Mouse (Mus musculus): ENCODE results near the gene Mettl1. TPM values are rescaled to one million over a fixed set of nuclear protein-coding genes. Genes with fewer than 3 reads are reported as not detected.
A peak's percentile ranks its signal among the peaks of the same experiment; 100 is the strongest.

Mettl1 gene
- polyA plus RNA-seq, 1 experiment from 2014 or later = 44.8 TPM

DNA sequence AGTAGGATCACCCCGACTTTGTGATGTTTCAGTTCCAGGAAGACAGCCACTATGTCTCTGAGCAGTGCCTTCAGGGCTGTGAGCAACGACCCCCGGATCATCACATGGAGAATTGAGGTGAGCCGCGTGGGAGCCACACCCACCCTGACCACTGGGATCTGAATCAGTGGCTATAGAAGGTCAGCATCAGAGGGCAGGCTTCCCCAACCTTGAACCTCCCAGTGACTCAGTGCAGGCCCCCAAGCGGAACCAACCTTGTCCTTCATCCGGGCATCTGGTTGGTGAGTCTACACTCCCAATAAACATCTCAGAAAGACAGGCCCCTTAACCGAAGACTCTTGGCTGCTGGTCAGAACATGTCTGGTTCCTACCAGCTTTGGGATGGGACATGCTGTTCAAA is 37.9 kb upstream of the Mettl1 start:
- Histone ChIP-seq H3K4me3 (ENCODE audit: low read depth, low read length) (no peak overlapping the region), H3K36me3 (replicated peaks; ENCODE audit: control insufficient read depth, insufficient read depth, low read depth, low read length) (peaks cover 2% of the 10 kb centered on the region), H3K4me1 (ENCODE audit: control insufficient read depth, insufficient read depth, low read length) (no peaks in the 10 kb centered on the region), H3K4me2 (ENCODE audit: low read depth, low read length) (no peak overlapping the region), H3K9me3 (replicated peaks; ENCODE audit: control insufficient read depth, low read length) (no peaks in the 10 kb centered on the region), H3K27ac (replicated peaks; ENCODE audit: low read depth, low read length) (no peak overlapping the region), H3K9ac (replicated peaks; ENCODE audit: low read length) (no peak overlapping the region), H3K27me3 (ENCODE audit: control insufficient read depth, insufficient read depth, low read length) (no peaks in the 10 kb centered on the region)
- 87% methylated on average over 8 of the region's 8 CpGs for WGBS
- no peak for ATAC-seq (replicated peaks; ENCODE audit: insufficient number of reproducible peaks, low FRiP score, low TSS enrichment, low read depth)
- DNase-seq (ENCODE audit: low spot score) = no peak

DNA sequence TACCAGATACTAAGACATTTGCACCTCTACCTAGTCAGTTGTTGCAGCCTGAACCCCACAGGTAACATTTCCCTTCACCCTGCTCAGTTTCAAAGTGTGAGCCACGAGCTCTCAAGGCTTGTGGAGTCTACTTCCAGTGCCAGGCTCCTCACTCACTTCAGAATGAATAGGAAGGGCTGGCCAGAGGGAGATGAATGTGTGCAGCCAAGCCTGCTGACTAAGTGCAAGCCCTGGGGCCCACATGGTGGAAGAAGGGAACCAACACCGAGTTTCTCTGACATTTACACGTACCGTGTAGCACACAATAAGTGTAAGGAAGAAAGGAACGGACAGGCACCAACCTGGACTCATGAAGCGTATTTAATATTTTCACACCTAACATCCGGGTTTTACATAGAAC is 37.4 kb upstream of the Mettl1 start:
- no peak overlapping the region for H3K4me2 ChIP-seq (ENCODE audit: low read depth, low read length)
- H3K9ac ChIP-seq (replicated peaks; ENCODE audit: low read length) = no peak overlapping the region
- WGBS = 82% methylated on average over 7 of the region's 7 CpGs
- ATAC-seq (replicated peaks; ENCODE audit: insufficient number of reproducible peaks, low FRiP score, low TSS enrichment, low read depth) (no peak), DNase-seq (ENCODE audit: low spot score) (no peak)
- H3K9me3 ChIP-seq (replicated peaks; ENCODE audit: control insufficient read depth, low read length) = no peaks in the 10 kb centered on the region
- no peaks in the 10 kb centered on the region for H3K4me1 ChIP-seq (ENCODE audit: control insufficient read depth, insufficient read depth, low read length)
- H3K27me3 ChIP-seq (ENCODE audit: control insufficient read depth, insufficient read depth, low read length) = no peaks in the 10 kb centered on the region
- no peaks in the 10 kb centered on the region; the same call in 1 of the 2 replicates for H3K36me3 ChIP-seq (replicated peaks; ENCODE audit: control insufficient read depth, insufficient read depth, low read depth, low read length)
- no peak overlapping the region for H3K4me3 ChIP-seq (ENCODE audit: low read depth, low read length)
- H3K27ac ChIP-seq (replicated peaks; ENCODE audit: low read depth, low read length) = no peak overlapping the region

DNA sequence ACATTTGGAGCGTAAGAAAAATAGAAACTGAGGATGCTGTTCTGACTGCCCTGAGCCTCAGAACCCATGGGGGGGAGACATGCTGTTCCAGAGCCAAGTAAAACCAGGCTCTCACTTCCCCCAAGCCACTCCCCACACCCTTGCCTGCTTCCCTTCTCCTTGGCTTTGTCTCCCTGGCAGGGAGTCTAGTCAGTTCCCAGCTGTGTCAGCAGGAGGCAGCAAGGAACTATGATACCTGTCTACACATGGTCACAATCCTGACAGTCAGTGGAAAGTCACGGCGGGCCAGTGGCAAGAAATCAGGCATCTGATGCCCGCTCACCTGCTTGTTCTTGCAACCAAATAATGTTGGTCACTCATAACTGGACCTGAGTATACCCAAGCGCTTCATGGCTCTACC is 24.7 kb upstream of the Mettl1 start:
- Histone ChIP-seq H3K4me2 (ENCODE audit: low read depth, low read length) (no peak overlapping the region), H3K9me3 (replicated peaks; ENCODE audit: control insufficient read depth, low read length) (no peaks in the 10 kb centered on the region), H3K36me3 (replicated peaks; ENCODE audit: control insufficient read depth, insufficient read depth, low read depth, low read length) (no peaks in the 10 kb centered on the region), H3K4me3 (ENCODE audit: low read depth, low read length) (no peak overlapping the region), H3K4me1 (ENCODE audit: control insufficient read depth, insufficient read depth, low read length) (no peaks in the 10 kb centered on the region), H3K27me3 (ENCODE audit: control insufficient read depth, insufficient read depth, low read length) (no peaks in the 10 kb centered on the region), H3K9ac (replicated peaks; ENCODE audit: low read length) (no peak overlapping the region; the same call in 1 of the 2 replicates), H3K27ac (replicated peaks; ENCODE audit: low read depth, low read length) (no peak overlapping the region)
- ATAC-seq (replicated peaks; ENCODE audit: insufficient number of reproducible peaks, low FRiP score, low TSS enrichment, low read depth) (no peak), DNase-seq (ENCODE audit: low spot score) (peak; percentile 49)
- 52% methylated on average over 5 of the region's 5 CpGs for WGBS

DNA sequence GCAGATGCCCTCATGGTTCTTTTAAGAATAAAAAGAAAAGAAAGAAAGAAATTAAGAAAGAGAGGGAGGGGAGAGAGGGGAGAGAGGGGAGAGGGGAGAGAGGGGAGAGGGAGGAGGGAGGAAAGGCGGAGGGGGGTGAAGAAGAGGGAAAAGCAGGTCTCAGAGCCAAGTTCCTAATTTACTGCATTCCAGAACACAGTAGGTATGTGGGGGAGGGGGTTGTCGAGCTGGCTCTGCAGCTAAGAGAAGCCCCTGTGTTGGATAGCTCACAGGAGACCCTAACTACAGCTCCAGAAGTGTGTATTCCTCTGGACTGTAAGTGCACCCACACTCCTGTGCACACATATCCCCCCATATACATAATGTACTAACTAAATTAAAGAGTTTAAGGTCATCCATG is 24.1 kb upstream of the Mettl1 start:
- Histone ChIP-seq H3K27ac (replicated peaks; ENCODE audit: low read depth, low read length) (no peak overlapping the region), H3K27me3 (ENCODE audit: control insufficient read depth, insufficient read depth, low read length) (no peaks in the 10 kb centered on the region), H3K9ac (replicated peaks; ENCODE audit: low read length) (no peak overlapping the region; the same call in 1 of the 2 replicates), H3K9me3 (replicated peaks; ENCODE audit: control insufficient read depth, low read length) (no peaks in the 10 kb centered on the region), H3K36me3 (replicated peaks; ENCODE audit: control insufficient read depth, insufficient read depth, low read depth, low read length) (peaks cover 4% of the 10 kb centered on the region), H3K4me3 (ENCODE audit: low read depth, low read length) (no peak overlapping the region), H3K4me2 (ENCODE audit: low read depth, low read length) (no peak overlapping the region), H3K4me1 (ENCODE audit: control insufficient read depth, insufficient read depth, low read length) (no peaks in the 10 kb centered on the region)
- ATAC-seq (replicated peaks; ENCODE audit: insufficient number of reproducible peaks, low FRiP score, low TSS enrichment, low read depth) (no peak), DNase-seq (ENCODE audit: low spot score) (no peak)
- WGBS = 8% methylated on average over 2 of the region's 2 CpGs

DNA sequence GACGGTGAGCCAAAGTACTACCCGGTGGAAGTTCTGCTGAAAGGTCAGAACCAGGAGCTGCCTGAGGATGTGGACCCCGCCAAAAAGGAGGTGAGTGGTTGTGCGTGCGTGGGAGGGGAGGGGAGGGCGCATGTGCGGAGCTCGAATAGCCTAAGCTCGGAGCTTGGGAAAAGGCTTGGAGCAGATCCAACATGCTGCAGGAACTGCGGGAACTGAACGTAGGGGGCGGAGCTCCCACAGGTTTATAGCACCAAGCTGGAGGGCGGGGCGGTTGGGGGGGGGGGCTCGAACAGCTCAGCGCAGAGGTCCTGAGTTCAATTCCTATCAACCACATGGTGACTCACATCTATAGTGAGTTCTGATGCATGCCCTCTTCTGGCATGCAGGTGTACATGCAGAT is 22.8 kb upstream of the Mettl1 start:
- H3K4me3 ChIP-seq (ENCODE audit: low read depth, low read length) = no peak overlapping the region
- DNase-seq (ENCODE audit: low spot score) = no peak
- H3K9ac ChIP-seq (replicated peaks; ENCODE audit: low read length) = no peak overlapping the region
- 78% methylated on average over 16 of the region's 16 CpGs for WGBS
- no peaks in the 10 kb centered on the region for H3K4me1 ChIP-seq (ENCODE audit: control insufficient read depth, insufficient read depth, low read length)
- H3K9me3 ChIP-seq (replicated peaks; ENCODE audit: control insufficient read depth, low read length) = no peaks in the 10 kb centered on the region
- no peak for ATAC-seq (replicated peaks; ENCODE audit: insufficient number of reproducible peaks, low FRiP score, low TSS enrichment, low read depth)
- no peak overlapping the region for H3K4me2 ChIP-seq (ENCODE audit: low read depth, low read length)
- H3K27me3 ChIP-seq (ENCODE audit: control insufficient read depth, insufficient read depth, low read length) = no peaks in the 10 kb centered on the region
- no peak overlapping the region for H3K27ac ChIP-seq (replicated peaks; ENCODE audit: low read depth, low read length)
- peaks cover 4% of the 10 kb centered on the region for H3K36me3 ChIP-seq (replicated peaks; ENCODE audit: control insufficient read depth, insufficient read depth, low read depth, low read length)

DNA sequence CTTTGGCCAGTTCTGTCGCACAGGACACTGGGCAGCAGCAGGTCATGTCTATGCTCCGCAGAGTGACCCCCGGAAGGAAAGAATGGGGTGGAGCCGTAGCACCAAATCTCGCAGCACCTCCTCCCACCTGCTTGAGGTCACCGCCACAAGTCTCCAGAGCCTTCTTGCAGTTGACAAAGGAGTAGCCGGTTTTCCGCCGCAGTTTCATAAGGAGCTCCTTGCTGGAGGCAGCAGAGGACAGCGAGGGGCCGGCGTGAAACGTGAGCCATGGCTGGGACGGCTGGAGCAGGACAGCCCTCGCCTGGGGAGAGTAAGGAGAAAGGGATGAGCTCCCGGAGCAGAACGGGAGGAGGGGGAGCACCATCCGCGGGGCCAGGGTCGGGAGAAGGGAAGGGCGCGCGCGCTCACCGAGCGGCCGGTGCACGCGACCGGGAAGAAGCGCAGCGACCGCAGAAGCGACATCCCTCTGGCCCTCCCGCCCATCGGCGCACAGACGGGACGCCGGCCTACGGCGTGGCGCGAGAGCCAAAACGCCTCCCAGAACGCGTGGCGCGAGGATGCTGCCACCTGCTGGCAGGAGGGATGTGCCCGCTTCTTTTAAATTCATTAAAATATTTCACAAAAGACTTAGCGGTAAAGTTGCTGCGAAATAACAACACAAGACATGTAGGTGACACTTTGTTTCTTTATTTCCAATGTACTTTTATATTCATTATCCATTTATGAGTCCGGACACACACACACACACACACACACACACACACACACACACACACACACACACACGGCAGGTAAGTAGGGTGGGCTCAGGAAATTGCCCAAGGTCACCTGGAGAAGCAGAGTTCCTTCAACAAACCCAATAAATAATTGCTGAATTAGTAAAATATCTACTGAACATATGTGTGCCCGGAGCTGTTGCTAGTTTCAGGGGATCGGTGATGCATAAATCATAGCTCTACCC is 10.6 kb upstream of the Mettl1 start, which contains the start of gene Tsfm:
Gene Tsfm, minus strand, starts transcription at position 505 of the 961 bp plus-strand sequence.
- H3K9ac ChIP-seq (replicated peaks; ENCODE audit: low read length) = peak within 1 kb of the TSS; percentile 85
- H3K4me3 ChIP-seq (ENCODE audit: low read depth, low read length) = peak within 1 kb of the TSS; percentile 89

DNA sequence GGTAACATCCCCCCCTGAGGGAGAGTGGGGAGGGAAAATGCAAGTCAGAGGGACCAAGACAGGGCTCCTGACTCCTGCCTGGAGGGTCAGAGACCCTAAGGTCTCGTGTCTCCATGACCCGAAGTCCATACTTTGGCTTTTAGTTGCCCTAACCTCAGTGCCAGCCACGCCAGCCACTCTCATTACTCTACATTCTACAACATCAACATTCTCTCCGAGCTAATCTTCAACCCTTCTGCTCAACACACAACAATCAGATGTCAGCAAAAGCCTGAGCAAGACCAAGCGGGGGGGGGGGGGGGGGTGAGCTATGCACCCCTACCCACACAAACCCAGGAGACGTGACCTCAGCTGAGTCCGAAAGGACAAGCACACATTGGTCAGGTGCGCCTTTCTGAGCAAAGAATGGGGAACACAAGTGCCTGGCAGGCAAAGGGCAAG is 7.9 kb upstream of the Mettl1 start:
- Histone ChIP-seq H3K9me3 (replicated peaks; ENCODE audit: control insufficient read depth, low read length) (no peaks in the 10 kb centered on the region), H3K4me1 (ENCODE audit: control insufficient read depth, insufficient read depth, low read length) (no peaks in the 10 kb centered on the region), H3K27ac (replicated peaks; ENCODE audit: low read depth, low read length) (no peak overlapping the region), H3K36me3 (replicated peaks; ENCODE audit: control insufficient read depth, insufficient read depth, low read depth, low read length) (0 out of 2 replicates have a peak, but pooled peaks cover 2% of the 10 kb centered on the region), H3K9ac (replicated peaks; ENCODE audit: low read length) (no peak overlapping the region), H3K27me3 (ENCODE audit: control insufficient read depth, insufficient read depth, low read length) (no peaks in the 10 kb centered on the region), H3K4me3 (ENCODE audit: low read depth, low read length) (no peak overlapping the region), H3K4me2 (ENCODE audit: low read depth, low read length) (no peak overlapping the region)
- 81% methylated on average over 8 of the region's 8 CpGs for WGBS
- ATAC-seq (replicated peaks; ENCODE audit: insufficient number of reproducible peaks, low FRiP score, low TSS enrichment, low read depth) (no peak), DNase-seq (ENCODE audit: low spot score) (no peak)

More for the DNA sequence above, 10.6 kb upstream of the Mettl1 start, which contains the start of gene Tsfm:
- H3K4me2 ChIP-seq (ENCODE audit: low read depth, low read length) = peak within 1 kb of the TSS; percentile 76
- H3K9me3 ChIP-seq (replicated peaks; ENCODE audit: control insufficient read depth, low read length) = no peaks in the 10 kb centered on the region
- peaks cover 8% of the 10 kb centered on the region for H3K36me3 ChIP-seq (replicated peaks; ENCODE audit: control insufficient read depth, insufficient read depth, low read depth, low read length)
- peak; percentile 95 for DNase-seq (ENCODE audit: low spot score)
- no peaks in the 10 kb centered on the region for H3K27me3 ChIP-seq (ENCODE audit: control insufficient read depth, insufficient read depth, low read length)
- no peaks in the 10 kb centered on the region for H3K4me1 ChIP-seq (ENCODE audit: control insufficient read depth, insufficient read depth, low read length)
- WGBS = 5% methylated on average over 56 of the region's 56 CpGs
- ATAC-seq (replicated peaks; ENCODE audit: insufficient number of reproducible peaks, low FRiP score, low TSS enrichment, low read depth) = peak; percentile 86
- peak within 1 kb of the TSS; percentile 80 for H3K27ac ChIP-seq (replicated peaks; ENCODE audit: low read depth, low read length)

DNA sequence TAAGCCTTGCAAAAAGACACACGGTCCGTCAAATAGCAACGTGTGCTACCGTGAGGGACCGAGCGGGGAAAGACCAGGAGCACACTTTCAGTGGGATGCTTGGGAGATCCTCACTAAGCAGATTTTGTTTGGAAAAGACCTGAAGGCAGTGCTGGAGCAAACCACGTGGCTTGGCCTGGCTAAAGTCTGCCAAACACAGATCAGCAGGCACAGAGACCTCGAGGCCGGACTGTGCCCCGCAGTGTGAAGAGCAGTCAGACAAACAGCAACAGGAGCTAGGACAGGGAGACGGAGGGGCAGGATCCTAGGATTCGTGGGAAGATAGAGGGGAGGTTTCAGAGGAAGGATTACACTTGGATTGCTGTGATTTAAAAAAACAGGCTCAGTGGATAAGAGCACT is 4.9 kb upstream of the Mettl1 start:
- ATAC-seq (replicated peaks; ENCODE audit: insufficient number of reproducible peaks, low FRiP score, low TSS enrichment, low read depth) (no peak), DNase-seq (ENCODE audit: low spot score) (no peak)
- H3K4me3 ChIP-seq (ENCODE audit: low read depth, low read length) = no peak overlapping the region
- H3K4me1 ChIP-seq (ENCODE audit: control insufficient read depth, insufficient read depth, low read length) = no peaks in the 10 kb centered on the region
- H3K9ac ChIP-seq (replicated peaks; ENCODE audit: low read length) = no peak overlapping the region
- H3K27me3 ChIP-seq (ENCODE audit: control insufficient read depth, insufficient read depth, low read length) = no peaks in the 10 kb centered on the region
- H3K9me3 ChIP-seq (replicated peaks; ENCODE audit: control insufficient read depth, low read length) = no peaks in the 10 kb centered on the region
- 83% methylated on average over 12 of the region's 12 CpGs for WGBS
- H3K4me2 ChIP-seq (ENCODE audit: low read depth, low read length) = no peak overlapping the region
- no peaks in the 10 kb centered on the region for H3K36me3 ChIP-seq (replicated peaks; ENCODE audit: control insufficient read depth, insufficient read depth, low read depth, low read length)
- H3K27ac ChIP-seq (replicated peaks; ENCODE audit: low read depth, low read length) = no peak overlapping the region

All from embryonic facial prominence, embryonic 11.5 days (tissue).